Mouse (Mus musculus): ENCODE measurements around the gene Casc3. TPM values are rescaled to one million over a fixed set of nuclear protein-coding genes. Genes with fewer than 3 reads are reported as not detected.
"Not testable (repeated sequence)": the region's sequence is repeated elsewhere in the genome, so short reads cannot be mapped to it uniquely, and the experiment has no call there.

Casc3 gene
- polyA plus RNA-seq, 1 experiment from 2014 or later: 53.9 TPM

DNA sequence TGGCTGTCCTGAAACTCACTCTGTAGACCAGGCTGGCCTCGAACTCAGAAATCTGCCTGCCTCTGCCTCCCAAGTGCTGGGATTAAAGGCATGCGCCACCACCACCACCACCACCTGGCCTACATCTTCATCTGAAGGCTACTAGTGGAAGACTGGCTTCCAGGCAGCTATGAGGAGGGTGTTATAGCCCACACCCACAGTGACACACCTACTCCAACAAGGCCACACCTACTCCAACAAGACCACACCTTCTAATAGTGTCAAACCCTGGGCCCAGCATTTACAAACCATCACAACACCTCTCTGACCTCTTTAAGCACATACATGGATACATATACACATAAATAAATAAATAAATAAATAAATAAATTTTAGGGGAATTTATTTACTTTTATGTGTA lies 21.4 kb downstream of the Casc3 start:
- ATAC-seq (replicated peaks); H3K27me3 ChIP-seq; H3K9me3 ChIP-seq; H3K4me3 ChIP-seq; H3K27ac ChIP-seq (replicated peaks); H3K4me1 ChIP-seq; H3K4me2 ChIP-seq (replicated peaks); H3K9ac ChIP-seq (replicated peaks): not testable (repeated sequence)
- WGBS: 98% methylated on average over 2 of the region's 2 CpGs
- peaks cover 92% of the 10 kb centered on the region for H3K36me3 ChIP-seq

DNA sequence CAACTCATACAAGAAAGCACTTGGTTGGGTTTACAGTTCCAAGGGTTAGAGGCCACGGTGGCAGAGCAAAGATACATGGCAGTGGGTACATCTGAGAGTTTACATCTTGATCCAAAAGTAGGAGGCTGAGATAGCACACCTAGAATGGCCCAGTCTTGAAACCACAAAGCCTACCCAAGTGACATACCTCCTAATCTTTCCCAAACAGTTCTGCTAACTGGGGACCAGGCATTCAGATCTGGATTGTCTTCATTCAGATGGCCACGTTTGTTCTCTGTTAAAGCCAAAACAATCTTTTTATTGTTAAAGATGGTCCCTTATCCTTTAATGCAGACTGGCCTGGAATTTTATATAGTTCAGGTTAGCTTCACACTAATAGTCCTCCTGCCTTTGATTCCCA lies 23.2 kb downstream of the Casc3 start:
- WGBS: 85% methylated on average over 2 of the region's 2 CpGs
- no peaks in the 10 kb centered on the region for H3K27me3 ChIP-seq
- no peak overlapping the region for H3K4me2 ChIP-seq (replicated peaks)
- no peaks in the 10 kb centered on the region for H3K9me3 ChIP-seq
- ATAC-seq (replicated peaks): no peak
- H3K27ac ChIP-seq (replicated peaks): no peak overlapping the region
- H3K4me3 ChIP-seq: no peak overlapping the region
- H3K36me3 ChIP-seq: peaks cover 91% of the 10 kb centered on the region
- no peaks in the 10 kb centered on the region for H3K4me1 ChIP-seq
- H3K9ac ChIP-seq (replicated peaks): no peak overlapping the region

DNA sequence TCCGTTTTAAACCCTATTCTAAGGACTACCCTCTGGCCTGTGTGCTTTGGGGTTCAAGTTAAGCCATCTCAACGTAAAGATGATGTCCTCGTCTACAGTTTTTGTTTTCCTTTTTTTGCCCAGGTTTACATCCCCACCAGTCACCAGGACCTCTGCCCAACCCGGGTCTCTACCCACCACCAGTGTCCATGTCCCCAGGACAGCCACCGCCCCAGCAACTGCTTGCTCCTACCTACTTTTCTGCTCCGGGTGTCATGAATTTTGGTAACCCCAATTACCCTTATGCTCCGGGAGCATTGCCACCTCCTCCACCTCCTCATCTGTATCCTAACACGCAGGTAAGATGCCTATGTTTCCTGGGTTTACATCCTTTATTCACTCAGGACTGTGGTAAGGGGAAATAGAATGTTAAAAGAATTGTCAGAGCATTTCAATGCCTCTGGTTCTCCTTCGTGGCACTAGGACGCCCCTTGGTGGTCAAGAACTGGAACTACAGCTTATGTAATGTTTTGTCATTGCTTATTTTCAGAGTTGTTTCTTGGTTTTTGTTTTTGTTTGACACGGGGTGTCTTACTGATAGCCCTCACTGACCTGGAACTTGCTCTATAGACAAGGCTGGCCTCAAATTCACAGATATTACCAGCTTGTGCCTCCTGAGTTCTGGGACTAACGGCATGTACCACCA lies 24.5 kb downstream of the Casc3 start:
- ATAC-seq (replicated peaks): no peak
- H3K4me1 ChIP-seq: no peaks in the 10 kb centered on the region
- no peaks in the 10 kb centered on the region for H3K27me3 ChIP-seq
- no peaks in the 10 kb centered on the region for H3K9me3 ChIP-seq
- 71% methylated on average over 12 of the region's 12 CpGs for WGBS
- no peak overlapping the region for H3K4me2 ChIP-seq (replicated peaks)
- H3K36me3 ChIP-seq: peaks cover 92% of the 10 kb centered on the region
- no peak overlapping the region for H3K9ac ChIP-seq (replicated peaks)
- no peak overlapping the region for H3K4me3 ChIP-seq
- no peak overlapping the region for H3K27ac ChIP-seq (replicated peaks)

DNA sequence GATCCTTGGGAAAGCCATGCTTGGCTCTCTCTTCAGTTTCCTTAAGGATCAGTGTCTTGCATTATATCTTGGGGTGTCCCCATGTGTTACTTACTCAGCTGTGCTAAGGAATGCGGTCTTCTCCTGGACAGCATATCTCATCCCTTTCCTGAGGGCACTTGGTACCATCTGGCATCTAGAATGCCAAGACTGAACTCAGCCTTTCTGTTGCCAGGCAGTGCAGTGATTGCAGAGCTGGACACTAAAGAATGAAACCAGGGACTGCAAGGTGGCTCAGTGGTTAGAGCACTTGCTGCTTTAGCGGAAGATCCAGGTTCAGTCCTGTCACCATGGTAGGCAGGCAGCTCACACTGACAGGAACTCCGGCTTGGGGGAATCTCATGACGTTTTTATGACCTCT lies 25.2 kb downstream of the Casc3 start:
- 88% methylated on average over 4 of the region's 4 CpGs for WGBS
- H3K27me3 ChIP-seq: no peaks in the 10 kb centered on the region
- H3K9me3 ChIP-seq: no peaks in the 10 kb centered on the region
- ATAC-seq (replicated peaks): no peak
- H3K4me3 ChIP-seq: no peak overlapping the region
- H3K36me3 ChIP-seq: peaks cover 89% of the 10 kb centered on the region
- H3K4me2 ChIP-seq (replicated peaks): no peak overlapping the region
- H3K27ac ChIP-seq (replicated peaks): no peak overlapping the region
- no peaks in the 10 kb centered on the region for H3K4me1 ChIP-seq
- H3K9ac ChIP-seq (replicated peaks): no peak overlapping the region

DNA sequence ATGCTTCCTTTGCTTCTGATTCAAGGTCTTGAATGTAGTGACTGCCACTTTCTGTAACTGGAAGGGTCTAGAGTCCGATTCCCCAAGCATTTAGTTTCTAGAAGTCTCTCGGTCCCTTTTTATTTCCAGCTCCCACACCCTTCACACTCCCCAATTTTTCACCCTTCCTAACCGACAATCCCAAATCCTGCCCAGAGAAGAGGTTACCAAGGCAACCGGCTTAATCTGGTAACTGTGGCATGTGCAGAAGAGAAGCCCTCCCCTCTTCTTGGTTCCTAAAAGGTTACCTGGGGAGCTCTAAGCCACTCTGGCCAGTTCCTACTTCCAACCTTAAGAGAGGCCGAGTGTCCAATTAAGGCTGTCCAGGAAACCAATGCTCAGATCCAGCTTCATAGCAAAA lies 30.6 kb downstream of the Casc3 start:
- H3K9me3 ChIP-seq: no peaks in the 10 kb centered on the region
- H3K4me2 ChIP-seq (replicated peaks): no peak overlapping the region
- no peak for ATAC-seq (replicated peaks)
- no peak overlapping the region for H3K9ac ChIP-seq (replicated peaks)
- H3K27ac ChIP-seq (replicated peaks): peak overlapping the region; percentile 9; the same call in 1 of the 2 replicates
- WGBS: 26% methylated on average over 5 of the region's 5 CpGs
- H3K4me1 ChIP-seq: peaks cover 25% of the 10 kb centered on the region
- H3K4me3 ChIP-seq: no peak overlapping the region
- H3K36me3 ChIP-seq: peaks cover 40% of the 10 kb centered on the region
- H3K27me3 ChIP-seq: no peaks in the 10 kb centered on the region

DNA sequence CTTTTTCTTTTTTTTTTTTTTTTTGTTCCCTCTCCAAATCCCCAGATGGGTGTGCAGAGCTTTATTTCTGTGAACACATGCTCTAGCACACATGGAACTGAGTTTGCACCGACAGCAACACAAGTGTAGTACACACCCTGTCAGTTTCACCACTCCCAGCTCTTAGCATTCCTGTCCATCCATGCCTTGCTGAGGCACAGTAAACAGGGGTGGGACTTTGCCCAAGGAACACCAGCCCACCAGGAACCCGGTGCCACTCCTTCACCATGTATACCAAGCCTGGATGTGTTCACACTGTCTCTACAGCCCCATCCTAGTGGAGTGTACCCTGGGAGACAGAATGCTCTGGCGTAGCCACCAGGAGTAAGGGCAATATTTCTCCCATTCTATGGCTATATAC lies 31.0 kb downstream of the Casc3 start:
- 64% methylated on average over 3 of the region's 3 CpGs for WGBS
- no peak overlapping the region for H3K4me2 ChIP-seq (replicated peaks)
- no peaks in the 10 kb centered on the region for H3K9me3 ChIP-seq
- ATAC-seq (replicated peaks): no peak
- no peak overlapping the region for H3K4me3 ChIP-seq
- H3K27ac ChIP-seq (replicated peaks): peak overlapping the region; percentile 27; the same call in 1 of the 2 replicates
- no peak overlapping the region for H3K9ac ChIP-seq (replicated peaks)
- H3K36me3 ChIP-seq: peaks cover 36% of the 10 kb centered on the region
- peaks cover 25% of the 10 kb centered on the region for H3K4me1 ChIP-seq
- no peaks in the 10 kb centered on the region for H3K27me3 ChIP-seq

DNA sequence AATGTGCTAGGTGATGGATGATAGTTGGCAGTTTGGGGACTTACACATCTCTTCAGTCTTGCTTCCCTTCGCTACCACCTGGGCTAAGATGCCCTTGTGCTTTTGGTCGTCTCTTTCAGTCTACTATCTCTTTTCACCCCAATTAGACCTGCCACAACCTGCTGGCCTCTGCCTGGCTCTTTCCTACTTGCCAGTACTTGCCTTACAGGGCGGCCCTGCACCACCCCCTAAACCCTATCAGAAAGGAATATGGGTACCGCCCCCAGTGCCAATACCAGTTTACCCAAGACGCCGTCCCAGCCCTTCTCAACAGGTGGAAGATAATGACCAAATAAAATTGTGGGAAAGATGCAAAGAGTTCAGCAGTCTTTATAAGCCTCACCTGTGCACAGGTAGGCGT lies 31.4 kb downstream of the Casc3 start:
- H3K4me2 ChIP-seq (replicated peaks): peak overlapping the region; percentile 96
- H3K9me3 ChIP-seq: no peaks in the 10 kb centered on the region
- no peak overlapping the region for H3K27ac ChIP-seq (replicated peaks)
- H3K9ac ChIP-seq (replicated peaks): no peak overlapping the region
- H3K36me3 ChIP-seq: peaks cover 32% of the 10 kb centered on the region
- no peak; the same call in 1 of the 2 replicates for ATAC-seq (replicated peaks)
- 29% methylated on average over 7 of the region's 7 CpGs for WGBS
- peaks cover 25% of the 10 kb centered on the region for H3K4me1 ChIP-seq
- peak overlapping the region; percentile 74 for H3K4me3 ChIP-seq
- no peaks in the 10 kb centered on the region for H3K27me3 ChIP-seq

DNA sequence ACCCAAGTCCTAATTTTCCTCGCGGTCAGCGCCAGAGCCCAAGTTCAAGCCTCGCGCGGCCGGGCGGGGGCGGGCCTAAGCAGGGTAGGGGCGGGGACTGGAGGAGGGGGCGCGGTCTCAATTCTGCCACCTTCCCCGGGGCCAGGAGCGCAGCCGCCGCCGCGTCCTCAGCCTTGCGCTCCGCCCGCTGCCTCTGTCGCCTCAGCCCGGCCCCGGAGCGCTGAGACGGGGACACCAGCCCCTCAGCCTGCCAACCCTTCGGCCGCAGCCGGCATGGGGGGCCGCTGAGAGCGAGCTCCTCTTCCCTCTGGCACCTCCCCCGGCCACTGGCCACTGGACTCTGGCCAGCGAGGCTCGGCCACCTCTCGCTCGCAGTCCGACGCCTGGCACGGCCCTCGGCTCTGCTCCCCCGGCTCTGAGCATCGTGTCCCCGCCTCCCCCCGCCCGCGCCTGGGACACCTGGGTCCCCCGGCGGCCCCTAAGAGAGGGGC lies 32.0 kb downstream of the Casc3 start, which contains the start of gene Rapgefl1:
Gene Rapgefl1, plus strand, starts transcription at position 135 of the 491 bp plus-strand sequence.
- peak; percentile 91 for ATAC-seq (replicated peaks)
- Histone ChIP-seq H3K27ac (replicated peaks) (peak within 1 kb of the TSS; percentile 34; the same call in 1 of the 2 replicates), H3K36me3 (peaks cover 27% of the 10 kb centered on the region), H3K4me3 (peak within 1 kb of the TSS; percentile 74), H3K4me1 (peaks cover 25% of the 10 kb centered on the region), H3K4me2 (replicated peaks) (peak within 1 kb of the TSS; percentile 96), H3K27me3 (no peaks in the 10 kb centered on the region), H3K9me3 (no peaks in the 10 kb centered on the region), H3K9ac (replicated peaks) (peak within 1 kb of the TSS; percentile 85)
- WGBS: 1% methylated on average over 45 of the region's 48 CpGs

DNA sequence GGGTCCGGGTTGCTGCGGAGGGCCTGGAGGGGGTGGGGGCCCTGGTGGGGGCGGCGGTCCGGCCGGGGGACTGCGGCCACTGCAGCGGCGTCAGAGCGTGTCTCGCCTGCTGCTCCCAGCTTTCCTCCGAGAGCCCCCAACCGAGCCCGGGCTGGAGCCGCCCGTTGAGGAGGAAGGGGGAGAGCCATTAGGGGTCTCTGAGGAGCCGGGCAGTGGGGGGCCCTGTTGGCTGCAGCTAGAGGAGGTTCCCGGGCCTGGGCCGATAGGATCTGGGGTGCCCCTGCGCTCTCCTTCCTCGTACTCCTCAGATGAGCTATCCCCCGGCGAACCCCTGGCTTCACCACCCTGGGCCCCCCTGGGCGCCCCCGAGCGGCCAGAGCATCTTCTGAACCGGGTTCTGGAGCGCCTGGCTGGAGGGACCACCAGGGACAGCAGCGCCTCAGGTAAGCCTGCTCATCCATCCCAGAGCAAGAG lies 32.6 kb downstream of the Casc3 start:
- H3K27me3 ChIP-seq: no peaks in the 10 kb centered on the region
- ATAC-seq (replicated peaks): peak; percentile 39
- peak overlapping the region; percentile 85 for H3K9ac ChIP-seq (replicated peaks)
- H3K36me3 ChIP-seq: peaks cover 22% of the 10 kb centered on the region
- H3K9me3 ChIP-seq: no peaks in the 10 kb centered on the region
- H3K4me3 ChIP-seq: peak overlapping the region; percentile 74
- H3K4me2 ChIP-seq (replicated peaks): peak overlapping the region; percentile 96
- no peak overlapping the region for H3K27ac ChIP-seq (replicated peaks)
- H3K4me1 ChIP-seq: peaks cover 25% of the 10 kb centered on the region
- 1% methylated on average over 28 of the region's 29 CpGs for WGBS

DNA sequence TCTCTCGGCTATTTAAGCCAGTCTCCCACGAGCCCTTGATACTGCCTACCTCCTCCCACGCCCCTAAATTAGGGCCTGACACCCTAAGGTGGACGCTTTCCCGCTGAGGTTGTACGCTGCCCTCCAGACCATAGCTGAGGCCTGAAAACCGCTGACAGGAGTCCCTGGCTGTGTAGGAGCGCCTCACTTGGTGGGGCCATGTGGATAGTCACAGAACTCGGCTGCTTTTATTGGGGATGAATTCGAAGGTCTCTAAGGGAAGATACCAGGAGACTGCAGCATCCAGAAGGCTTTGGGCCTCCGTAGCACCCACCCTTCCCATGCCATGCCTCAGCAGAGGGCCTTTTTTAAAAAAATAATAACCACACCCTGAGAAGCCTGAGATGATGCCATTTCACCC lies 33.2 kb downstream of the Casc3 start:
- ATAC-seq (replicated peaks): no peak
- Histone ChIP-seq H3K4me3 (peak overlapping the region; percentile 74), H3K4me1 (peaks cover 25% of the 10 kb centered on the region), H3K27ac (replicated peaks) (no peak overlapping the region), H3K27me3 (no peaks in the 10 kb centered on the region), H3K9me3 (no peaks in the 10 kb centered on the region), H3K36me3 (peaks cover 15% of the 10 kb centered on the region), H3K9ac (replicated peaks) (peak overlapping the region; percentile 85), H3K4me2 (replicated peaks) (peak overlapping the region; percentile 96)
- 59% methylated on average over 11 of the region's 11 CpGs for WGBS

DNA sequence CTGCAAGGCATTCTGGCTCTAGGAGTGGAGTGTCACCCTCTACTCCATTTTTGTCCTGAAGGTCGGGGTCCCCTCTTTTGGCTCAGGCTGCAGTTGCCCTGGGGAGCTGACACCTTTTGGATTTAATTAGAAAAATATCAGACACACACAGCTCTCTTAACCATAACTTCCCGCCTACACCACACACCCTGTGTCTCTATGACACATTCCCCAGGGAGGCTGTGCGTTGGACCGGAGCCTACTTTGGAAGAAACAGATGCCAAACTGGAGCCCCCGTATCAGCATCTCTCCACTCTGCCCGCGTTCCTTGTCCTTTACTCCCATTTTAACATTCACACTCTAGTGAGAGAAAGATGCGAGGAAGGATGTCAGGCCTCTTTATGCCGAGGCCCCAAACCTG lies 33.8 kb downstream of the Casc3 start:
- H3K4me3 ChIP-seq: peak overlapping the region; percentile 74; the same call in 1 of the 2 replicates
- peak overlapping the region; percentile 96 for H3K4me2 ChIP-seq (replicated peaks)
- no peak overlapping the region for H3K27ac ChIP-seq (replicated peaks)
- no peaks in the 10 kb centered on the region for H3K9me3 ChIP-seq
- H3K4me1 ChIP-seq: peaks cover 25% of the 10 kb centered on the region
- H3K36me3 ChIP-seq: peaks cover 9% of the 10 kb centered on the region; the same call in 1 of the 2 replicates
- no peaks in the 10 kb centered on the region for H3K27me3 ChIP-seq
- H3K9ac ChIP-seq (replicated peaks): no peak overlapping the region
- WGBS: 60% methylated on average over 9 of the region's 9 CpGs
- ATAC-seq (replicated peaks): no peak

DNA sequence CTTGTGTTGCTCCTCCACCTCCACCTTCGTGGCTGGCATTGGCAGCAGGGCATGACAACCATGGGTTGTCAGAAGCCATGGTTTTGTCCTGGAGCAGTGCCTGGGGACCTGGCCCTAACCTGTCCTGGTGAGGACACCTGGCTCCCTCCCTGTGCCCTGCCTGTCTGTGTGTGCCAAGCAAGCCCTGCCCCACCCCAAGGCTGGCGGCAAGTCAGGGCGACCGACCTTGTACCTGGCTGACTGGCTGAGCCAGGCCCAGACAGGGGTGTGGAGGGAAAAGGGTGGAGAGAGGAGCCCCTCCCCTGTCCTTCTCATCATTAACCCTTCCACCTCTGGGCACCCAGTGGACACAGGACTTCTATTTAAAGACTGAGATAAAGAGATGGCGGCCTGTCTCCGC lies 34.7 kb downstream of the Casc3 start:
- WGBS: 50% methylated on average over 6 of the region's 6 CpGs
- no peak for ATAC-seq (replicated peaks)
- H3K4me2 ChIP-seq (replicated peaks): no peak overlapping the region
- peaks cover 25% of the 10 kb centered on the region for H3K4me1 ChIP-seq
- H3K27ac ChIP-seq (replicated peaks): no peak overlapping the region
- no peaks in the 10 kb centered on the region for H3K9me3 ChIP-seq
- H3K27me3 ChIP-seq: no peaks in the 10 kb centered on the region
- peaks cover 2% of the 10 kb centered on the region; the same call in 1 of the 2 replicates for H3K36me3 ChIP-seq
- H3K9ac ChIP-seq (replicated peaks): no peak overlapping the region
- no peak overlapping the region for H3K4me3 ChIP-seq
